Mouse (Mus musculus) kidney, postnatal 0 days (tissue): ENCODE measurements at regions not wholly inside any gene's neighbourhood (a gene's known extent, or its start where the extent isn't known, plus 50 kb on each side); places are given as distances from the start of the nearest gene placed in this dataset.

Experiments
- ATAC-seq: fragments of 200-750 bp; cut with Nextera tagmentation; replicated peaks from 2 replicates; pipeline ENCODE4 v1.8.0; 2017; ENCODE audit warnings: low read depth, moderate number of reproducible peaks, moderate TSS enrichment, moderate library complexity; ENCODE audit not compliant: low FRiP score
- DNase-seq: peaks from one replicate; pipeline ENCODE4 v3.0.0-alpha.2; 2016; ENCODE audit warnings: low spot score
- H3K27ac ChIP-seq: fragments of 300-500 bp; sonication (generic); 2 replicates; pipeline ENCODE4 v1.5.1; 2014; ENCODE audit warnings: mild to moderate bottlenecking
- H3K27me3 ChIP-seq: fragments of 300-500 bp; sonication (generic); 2 replicates; pipeline ENCODE4 v1.6.1; 2014; ENCODE audit warnings: low read length, mixed read lengths; ENCODE audit not compliant: insufficient read depth
- H3K36me3 ChIP-seq: fragments of 300-500 bp; sonication (generic); 2 replicates; pipeline ENCODE4 v1.6.1; 2014; ENCODE audit warnings: low read length, mixed read lengths; ENCODE audit not compliant: insufficient read depth
- H3K4me1 ChIP-seq: fragments of 300-500 bp; sonication (generic); replicated peaks from 2 replicates; pipeline ENCODE4 v1.6.1; 2014; ENCODE audit warnings: antibody characterized with exemption, low read length, mixed read lengths; ENCODE audit not compliant: insufficient read depth
- H3K4me2 ChIP-seq: fragments of 300-500 bp; sonication (generic); 2 replicates; pipeline ENCODE4 v1.6.1; 2014; ENCODE audit warnings: mild to moderate bottlenecking, low read length, moderate library complexity, mixed read lengths
- H3K4me3 ChIP-seq: fragments of 300-500 bp; sonication (generic); replicated peaks from 2 replicates; pipeline ENCODE4 v1.5.1; 2014; ENCODE audit warnings: low read depth, low read length
- H3K9ac ChIP-seq: fragments of 300-500 bp; sonication (generic); 2 replicates; pipeline ENCODE4 v1.6.1; 2014; ENCODE audit warnings: low read depth, low read length
- H3K9me3 ChIP-seq: fragments of 300-500 bp; sonication (generic); replicated peaks from 2 replicates; pipeline ENCODE4 v1.6.1; 2016; ENCODE audit warnings: low read length, inconsistent platforms, mixed read lengths
- CTCF ChIP-seq: IDR thresholded peaks from 2 replicates; pipeline ENCODE4 v1.5.1; 2016; ENCODE audit warnings: antibody characterized with exemption, low read depth, mild to moderate bottlenecking, moderate library complexity
- WGBS: fragments of 180-500 bp; shearing (Covaris S2); extraction: QIAGEN DNeasy Blood & Tissue Kit; methylation state at CpG from one replicate; pipeline ENCODE4 v1.1.7; 2014; 5-methylcytosine and 5-hydroxymethylcytosine counted together

GRCm38 (mm10) chr2:137229422-137230069, 113.1 kb upstream of the Jag1 start:
- Histone ChIP-seq H3K4me2 (no peak overlapping the region), H3K4me3 (no peak overlapping the region), H3K9ac (no peak overlapping the region), H3K4me1 (no peaks in the 10 kb centered on the region), H3K27me3 (no peaks in the 10 kb centered on the region), H3K9me3 (no peaks in the 10 kb centered on the region), H3K36me3 (no peaks in the 10 kb centered on the region), H3K27ac (no peak overlapping the region)
- DNase-seq (peak; percentile 69), ATAC-seq (no peak)
- WGBS = 38% methylated on average over 1 of the region's 1 CpGs
- TF ChIP-seq CTCF = no peak

GRCm38 (mm10) chr2:137227495-137227894, 111.1 kb upstream of the Jag1 start:
- Histone ChIP-seq H3K27ac (no peak overlapping the region), H3K9ac (no peak overlapping the region), H3K36me3 (no peaks in the 10 kb centered on the region), H3K9me3 (no peaks in the 10 kb centered on the region), H3K27me3 (no peaks in the 10 kb centered on the region), H3K4me2 (no peak overlapping the region), H3K4me3 (no peak overlapping the region), H3K4me1 (no peaks in the 10 kb centered on the region)
- 92% methylated on average over 4 of the region's 4 CpGs for WGBS
- DNase-seq = no peak
- ATAC-seq = no peak
- TF ChIP-seq CTCF = no peak

DNA sequence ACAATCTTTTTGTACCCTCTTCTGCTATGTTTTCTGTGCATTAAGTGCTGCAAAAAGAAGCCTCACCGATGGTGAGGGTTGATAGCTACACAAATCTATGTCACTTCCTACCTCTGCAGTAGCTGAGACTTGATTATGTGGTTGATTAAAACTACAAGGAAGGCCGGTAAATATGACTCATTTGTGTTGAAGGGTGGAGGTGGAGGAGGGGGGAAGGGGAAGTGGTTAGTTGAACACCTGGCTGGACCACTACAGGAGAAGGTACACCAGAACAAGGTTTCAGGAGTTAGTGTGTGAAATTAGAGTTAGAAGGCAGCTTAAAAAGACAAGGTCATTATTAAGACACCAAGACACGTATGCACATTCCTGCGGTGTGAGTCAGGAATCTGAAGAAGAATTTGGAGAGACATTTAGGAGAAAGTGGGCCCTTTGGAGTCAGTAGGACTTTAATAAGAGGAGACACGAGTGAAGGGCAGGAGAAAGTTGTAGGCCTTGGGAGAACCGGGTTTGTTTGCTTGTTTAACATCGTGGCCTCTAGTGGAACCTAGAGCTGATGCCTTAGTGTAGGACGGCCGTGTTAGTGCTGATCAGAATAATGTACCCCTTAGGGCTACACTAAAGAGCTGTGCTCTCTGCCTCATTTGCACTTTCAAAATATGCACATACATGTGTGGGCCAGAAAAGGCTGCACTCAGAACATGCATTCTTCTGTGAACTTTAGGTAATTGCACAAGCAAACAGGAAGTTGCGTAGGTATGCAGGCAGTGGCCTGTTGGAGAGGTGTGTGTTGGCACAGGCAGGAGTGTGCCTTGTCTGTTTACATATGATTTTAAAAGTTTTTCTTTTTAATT, 108.5 kb upstream of the Jag1 start:
- Histone ChIP-seq H3K9ac (no peak overlapping the region), H3K9me3 (no peaks in the 10 kb centered on the region), H3K4me1 (no peaks in the 10 kb centered on the region), H3K4me2 (no peak overlapping the region), H3K36me3 (no peaks in the 10 kb centered on the region), H3K27me3 (no peaks in the 10 kb centered on the region), H3K4me3 (no peak overlapping the region), H3K27ac (no peak overlapping the region)
- DNase-seq (no peak), ATAC-seq (peak; percentile 72)
- 68% methylated on average over 10 of the region's 10 CpGs for WGBS
- no peak for TF ChIP-seq CTCF

GRCm38 (mm10) chr2:137215697-137216096, 99.3 kb upstream of the Jag1 start:
- no peaks in the 10 kb centered on the region for H3K36me3 ChIP-seq
- 51% methylated on average over 7 of the region's 7 CpGs for WGBS
- DNase-seq = no peak

DNA sequence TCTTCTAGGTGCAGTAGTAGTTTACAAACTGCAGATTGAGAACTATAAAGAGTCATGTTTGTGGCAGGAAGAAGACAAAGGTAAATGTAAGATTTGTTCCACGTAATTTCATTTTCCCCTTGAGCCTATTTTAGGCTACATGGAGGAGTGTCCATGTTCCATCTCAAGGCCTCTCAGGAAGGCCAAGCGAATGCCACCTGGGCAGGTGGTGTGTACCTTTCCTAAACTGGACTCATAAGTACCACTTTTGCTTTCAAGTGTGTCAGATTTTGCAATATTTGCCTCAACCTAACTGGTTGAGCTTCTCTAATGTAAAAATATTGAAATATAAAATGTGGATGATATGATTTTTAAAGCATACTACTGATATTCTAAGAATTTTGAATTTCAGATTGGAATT, 91.4 kb upstream of the Jag1 start:
- no peak overlapping the region for H3K9ac ChIP-seq
- ATAC-seq (no peak), DNase-seq (no peak)
- H3K27me3 ChIP-seq = no peaks in the 10 kb centered on the region
- H3K9me3 ChIP-seq = no peaks in the 10 kb centered on the region
- no peaks in the 10 kb centered on the region for H3K4me1 ChIP-seq
- H3K27ac ChIP-seq = no peak overlapping the region
- 89% methylated on average over 2 of the region's 2 CpGs for WGBS
- H3K36me3 ChIP-seq = no peaks in the 10 kb centered on the region
- H3K4me2 ChIP-seq = no peak overlapping the region
- no peak for TF ChIP-seq CTCF
- no peak overlapping the region for H3K4me3 ChIP-seq

More at GRCm38 (mm10) chr2:137215697-137216096, 99.3 kb upstream of the Jag1 start:
- H3K4me1 ChIP-seq = no peaks in the 10 kb centered on the region
- no peak overlapping the region for H3K4me2 ChIP-seq
- H3K27ac ChIP-seq = no peak overlapping the region
- no peak overlapping the region for H3K4me3 ChIP-seq
- no peaks in the 10 kb centered on the region for H3K27me3 ChIP-seq
- no peaks in the 10 kb centered on the region for H3K9me3 ChIP-seq
- no peak for ATAC-seq
- no peak for TF ChIP-seq CTCF
- H3K9ac ChIP-seq = no peak overlapping the region

DNA sequence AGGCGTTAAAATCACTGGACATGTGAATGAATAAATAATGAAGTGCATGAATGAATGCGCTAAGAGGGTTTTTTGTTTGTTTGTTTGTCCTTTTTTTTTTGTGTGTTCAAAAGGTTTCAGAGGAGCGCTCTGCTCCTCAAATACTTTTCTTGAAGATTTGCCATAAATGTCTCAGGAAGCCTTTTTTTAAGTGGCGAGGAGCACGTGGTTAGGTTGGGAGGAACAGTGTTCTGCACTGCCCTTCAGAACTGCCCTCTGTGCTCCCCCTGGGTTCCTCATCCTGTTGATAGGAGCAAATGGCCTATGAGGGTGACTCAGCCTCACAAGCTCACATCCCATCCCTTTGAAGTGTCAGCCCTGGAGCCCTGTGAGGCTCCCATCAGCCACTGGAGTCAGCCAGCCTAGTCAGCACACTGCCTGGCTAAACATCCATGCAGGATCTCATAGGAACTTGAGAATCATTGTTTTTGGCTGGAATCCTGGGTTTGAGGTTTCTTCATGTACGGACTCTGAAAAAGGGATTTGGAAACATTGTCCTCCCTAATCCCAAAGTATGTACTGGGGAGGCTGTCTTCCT, 87.9 kb upstream of the Jag1 start:
- Histone ChIP-seq H3K9ac (no peak overlapping the region), H3K27me3 (no peaks in the 10 kb centered on the region), H3K36me3 (no peaks in the 10 kb centered on the region), H3K9me3 (no peaks in the 10 kb centered on the region), H3K4me3 (no peak overlapping the region), H3K4me1 (no peaks in the 10 kb centered on the region), H3K27ac (no peak overlapping the region), H3K4me2 (no peak overlapping the region)
- DNase-seq (peak; percentile 37), ATAC-seq (no peak)
- TF ChIP-seq CTCF = no peak
- WGBS = 67% methylated on average over 6 of the region's 6 CpGs
